8 mouse cellular contexts compared by ENCODE assay signal in the genomic region with DNA sequence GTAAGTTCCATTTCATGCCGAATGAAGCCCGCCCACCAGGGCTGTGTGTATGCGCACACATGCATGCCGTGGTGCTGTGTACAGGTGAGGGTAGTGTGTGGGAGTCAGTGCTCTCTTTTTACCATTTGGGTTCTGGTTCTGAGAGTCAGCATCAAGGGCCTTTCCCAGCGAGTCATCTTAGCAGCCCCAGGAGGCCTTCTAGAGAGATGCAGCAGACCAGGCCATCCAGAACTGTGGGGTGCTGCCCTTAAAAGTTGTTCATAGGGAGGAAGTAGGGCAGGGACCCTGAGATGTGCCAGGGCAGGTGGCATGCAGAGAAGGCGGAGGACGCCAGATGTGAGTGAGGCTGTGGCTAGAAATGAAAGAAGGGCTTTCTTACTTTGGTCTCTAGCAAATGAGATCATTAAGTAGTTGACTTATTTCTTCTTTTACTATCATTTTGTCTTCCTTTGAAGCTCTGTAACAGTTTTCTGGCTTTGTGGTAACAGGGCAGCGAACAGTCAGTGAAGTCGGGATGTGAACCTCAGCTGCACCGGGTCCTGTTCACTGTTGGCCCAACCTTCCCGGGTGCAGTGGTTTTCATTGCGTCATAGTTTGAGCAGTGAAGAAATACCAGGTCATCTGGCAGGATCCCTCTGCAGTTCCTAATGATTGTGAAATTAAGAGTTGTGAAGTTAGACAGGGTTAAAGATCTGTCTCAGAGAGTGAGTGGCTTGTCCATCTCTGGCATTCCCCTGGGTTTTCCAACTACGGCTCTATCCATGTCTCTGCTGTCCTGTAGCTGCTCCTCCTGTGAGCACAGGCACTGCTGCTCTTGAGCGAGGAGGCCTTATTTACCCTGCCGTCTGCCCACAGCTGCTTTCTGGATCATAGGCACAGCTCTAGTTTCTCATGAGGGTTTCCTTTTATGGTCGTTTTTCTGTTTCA. TPM values are rescaled to one million over a fixed set of nuclear protein-coding genes. Genes with fewer than 3 reads are reported as not detected.
DNase-seq lines count a peak whose midpoint lies in the region; ATAC-seq lines count a peak whose summit lies in the region.

No protein-coding gene starts in this region.

- H3K9me3 ChIP-seq in kidney, embryonic 15.5 days (replicated peaks) = no peaks in the 10 kb centered on the region
- no peaks in the 10 kb centered on the region for H3K9me3 ChIP-seq in hindbrain, embryonic 16.5 days (ENCODE audit: control insufficient read depth, low read length)

- peaks cover 33% of the 10 kb centered on the region for H3K36me3 ChIP-seq in kidney, embryonic 15.5 days
- H3K36me3 ChIP-seq in hindbrain, embryonic 16.5 days (ENCODE audit: control insufficient read depth, insufficient read depth, low read length) = no peaks in the 10 kb centered on the region

- no peak for DNase-seq in kidney, adult 11 months
- peak; percentile 28 to 31 for DNase-seq in heart, postnatal 10 days
- peak; percentile 84 for DNase-seq in lung, postnatal 36 days
- peak; percentile 83 for DNase-seq in thymus, postnatal 14 days
- no peak for DNase-seq in urinary bladder, adult 18-20 months (ENCODE audit: low spot score in 2 of 2)
- DNase-seq in kidney, postnatal 14 days = no peak

- intact Hi-C loops in heart, postnatal 10 days (cut with DNase I) = no loop called here

- no peak overlapping the region for H3K9ac ChIP-seq in kidney, embryonic 15.5 days
- H3K9ac ChIP-seq in hindbrain, embryonic 16.5 days (ENCODE audit: low read depth, low read length) = no peak overlapping the region

- WGBS in kidney, embryonic 15.5 days = 77% methylated on average over 16 of the region's 16 CpGs
- 86% methylated on average over 16 of the region's 16 CpGs for WGBS in hindbrain, embryonic 16.5 days

- 0 out of 2 replicates have a peak, but pooled peaks have one; percentile 22 for ATAC-seq in kidney, embryonic 15.5 days (replicated peaks; ENCODE audit: low FRiP score)
- ATAC-seq in hindbrain, embryonic 16.5 days = no peak

- H3K4me2 ChIP-seq in kidney, embryonic 15.5 days = no peak overlapping the region
- no peak overlapping the region for H3K4me2 ChIP-seq in hindbrain, embryonic 16.5 days (ENCODE audit: low read length)

- no peak overlapping the region for H3K4me3 ChIP-seq in kidney, embryonic 15.5 days (replicated peaks)
- H3K4me3 ChIP-seq in hindbrain, embryonic 16.5 days (ENCODE audit: low read length) = no peak overlapping the region

- no peaks in the 10 kb centered on the region for H3K27me3 ChIP-seq in kidney, embryonic 15.5 days
- H3K27me3 ChIP-seq in hindbrain, embryonic 16.5 days (replicated peaks; ENCODE audit: control insufficient read depth, insufficient read depth, low read length) = no peaks in the 10 kb centered on the region

- no peak overlapping the region for H3K27ac ChIP-seq in kidney, embryonic 15.5 days
- H3K27ac ChIP-seq in hindbrain, embryonic 16.5 days (ENCODE audit: low read depth, low read length) = no peak overlapping the region

- no peaks in the 10 kb centered on the region for H3K4me1 ChIP-seq in kidney, embryonic 15.5 days
- H3K4me1 ChIP-seq in hindbrain, embryonic 16.5 days (ENCODE audit: control insufficient read depth, insufficient read depth, low read depth, low read length) = no peaks in the 10 kb centered on the region; the same call in 1 of the 2 replicates

RNA-seq across cellular contexts. Expression of a gene that starts 7.6 kb away (rescaled TPM):
- 25.1 TPM in 2 replicates for polyA plus RNA-seq in kidney, embryonic 15.5 days (2015; fragmentation: Nextera tagmentation; extraction: Ambion mirVana)
- total RNA-seq in heart, postnatal 10 days (2021) = 10 to 100 TPM; 15.8 to 22.0 TPM
- 5.0 and 6.6 TPM in 2 replicates for polyA plus RNA-seq in hindbrain, embryonic 16.5 days (2015; fragmentation: Nextera tagmentation; extraction: Ambion mirVana)

RNA-seq across cellular contexts. Expression of a gene that starts 53.1 kb away (rescaled TPM):
- polyA plus RNA-seq in kidney, embryonic 15.5 days (2015; fragmentation: Nextera tagmentation; extraction: Ambion mirVana) = 78.9 and 79.7 TPM in 2 replicates
- total RNA-seq in heart, postnatal 10 days (2021) = 10 to 100 TPM; 83.3 to 90.7 TPM
- polyA plus RNA-seq in hindbrain, embryonic 16.5 days (2015; fragmentation: Nextera tagmentation; extraction: Ambion mirVana) = 108 and 113 TPM in 2 replicates

Comparison
In these comparisons a context has a peak if more than half of its experiments do, and no peak if none do; other contexts are left out.
1. DNase-seq: peak in heart, postnatal 10 days (2 of 2), lung, postnatal 36 days (single experiment) and thymus, postnatal 14 days (single experiment); none in kidney, adult 11 months (single experiment), urinary bladder, adult 18-20 months (0 of 2) and kidney, postnatal 14 days (single experiment).